Mouse (Mus musculus): ENCODE measurements at regions not wholly inside any gene's neighbourhood (a gene's known extent, or its start where the extent isn't known, plus 50 kb on each side); places are given as distances from the start of the nearest gene placed in this dataset.

DNA sequence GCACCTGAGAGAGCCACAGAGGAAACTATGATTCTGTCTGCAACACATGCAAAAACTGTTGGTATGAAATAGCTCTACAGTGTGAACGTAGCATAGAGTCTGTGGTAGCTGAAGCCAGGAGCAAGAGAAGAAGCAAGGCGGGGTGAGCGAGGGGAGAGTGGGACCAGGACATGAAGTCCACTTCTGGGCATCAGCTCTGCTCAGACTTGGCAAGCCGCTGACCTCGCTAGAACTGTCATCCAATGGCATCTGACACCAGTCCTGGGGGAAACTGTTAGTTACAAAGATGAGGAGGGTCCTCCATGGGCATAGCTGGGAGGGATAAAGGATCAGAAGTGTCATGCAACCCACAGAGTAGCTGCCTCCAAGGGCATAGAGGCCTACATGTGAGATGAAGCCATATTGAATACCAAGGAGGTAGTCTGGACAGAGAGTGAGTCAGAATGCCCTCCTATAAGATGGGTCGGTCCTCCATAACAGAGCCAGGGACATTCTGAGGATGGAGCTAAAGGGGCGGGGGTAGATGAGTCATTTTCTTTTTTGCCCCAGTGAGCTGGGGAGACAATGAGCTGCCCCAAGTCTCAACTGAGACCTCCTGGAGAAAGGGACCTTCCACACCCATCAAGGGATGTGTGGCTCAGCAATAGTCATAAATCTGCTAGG is 102.0 kb downstream of the 1810010D01Rik start:
- no peak for DNase-seq (ENCODE audit: extremely low spot score, low read depth, low spot score)

DNA sequence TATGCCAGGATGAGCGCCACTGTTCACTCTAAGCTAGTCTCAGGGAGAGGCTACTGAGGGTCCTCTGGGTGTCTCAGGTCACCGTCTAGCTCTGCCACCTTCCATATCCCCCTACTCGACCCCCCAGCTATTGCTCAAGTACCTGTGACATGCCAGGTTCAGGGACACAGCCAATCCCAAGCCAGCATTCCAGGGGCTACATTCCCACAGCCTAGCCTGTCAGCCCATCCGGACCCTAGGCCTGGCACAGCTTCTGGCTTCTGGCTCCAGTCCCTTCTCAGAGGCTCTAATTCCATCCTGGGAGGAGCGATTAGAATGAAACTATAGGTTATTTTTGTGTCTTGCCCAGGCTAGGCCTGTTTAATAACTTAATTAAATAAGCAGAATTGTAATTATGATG is 105.2 kb downstream of the 1810010D01Rik start:
- no peak for DNase-seq (ENCODE audit: extremely low spot score, low read depth, low spot score)

DNA sequence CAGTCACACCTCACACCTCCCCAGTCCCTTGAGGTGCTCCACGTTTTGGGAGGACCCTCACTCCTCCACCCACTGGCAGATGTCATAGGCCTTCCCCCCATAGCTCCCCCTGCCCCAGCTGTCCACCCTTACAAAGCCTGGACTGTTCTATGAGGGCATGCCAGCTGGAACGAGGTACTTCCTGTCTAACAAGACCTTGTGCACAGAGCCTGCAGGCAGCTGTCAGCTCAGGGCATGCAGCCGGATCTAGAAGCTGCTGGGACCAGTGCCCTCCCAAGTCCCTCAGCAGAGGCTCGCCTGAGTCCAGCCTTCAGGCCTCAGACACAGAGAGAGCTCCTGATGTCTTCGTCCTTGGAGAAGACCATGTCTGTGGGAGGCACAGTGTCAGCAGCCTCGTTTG is 105.7 kb downstream of the 1810010D01Rik start:
- no peak for DNase-seq (ENCODE audit: extremely low spot score, low read depth, low spot score)

DNA sequence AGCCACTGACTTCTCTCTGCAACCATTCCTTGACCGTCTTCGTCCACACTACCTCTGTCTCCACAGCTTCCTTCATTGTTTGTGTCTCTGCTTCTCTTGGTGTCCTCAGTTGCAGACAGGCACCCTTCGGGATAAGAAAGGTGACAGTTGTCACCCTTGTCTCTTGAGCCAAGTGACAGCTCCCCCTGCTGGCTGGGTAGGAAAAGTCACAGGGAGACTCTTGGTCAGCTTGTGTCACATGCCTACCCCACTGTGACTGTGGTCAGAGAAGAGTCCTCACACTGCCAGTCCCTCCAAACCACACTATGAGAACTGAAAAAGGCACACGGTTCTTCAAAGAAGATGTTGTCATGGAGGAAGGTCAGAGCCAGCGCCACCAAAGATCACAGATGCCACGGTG is 109.6 kb downstream of the 1810010D01Rik start:
- DNase-seq (ENCODE audit: extremely low spot score, low read depth, low spot score), result no peak

DNA sequence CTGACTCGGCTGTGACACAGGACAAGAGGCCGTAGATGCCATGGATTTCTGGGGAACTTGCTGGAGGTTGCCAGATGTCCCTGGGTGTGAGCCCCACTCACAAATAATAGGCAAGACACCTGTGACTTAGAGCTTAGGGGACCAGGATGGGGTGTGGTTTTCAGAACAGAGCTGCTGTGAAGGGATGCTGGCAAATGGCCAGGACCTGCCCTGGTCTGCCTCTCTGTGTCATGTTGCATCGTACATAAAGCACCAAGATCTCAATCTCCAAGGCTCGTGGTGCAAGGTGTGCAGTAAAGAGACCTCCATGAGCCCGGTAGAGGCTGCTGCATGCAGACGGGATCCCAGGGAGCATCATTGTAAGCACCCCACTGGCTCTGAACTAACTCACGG is 113.8 kb downstream of the 1810010D01Rik start:
- no peak for DNase-seq (ENCODE audit: extremely low spot score, low read depth, low spot score)

DNA sequence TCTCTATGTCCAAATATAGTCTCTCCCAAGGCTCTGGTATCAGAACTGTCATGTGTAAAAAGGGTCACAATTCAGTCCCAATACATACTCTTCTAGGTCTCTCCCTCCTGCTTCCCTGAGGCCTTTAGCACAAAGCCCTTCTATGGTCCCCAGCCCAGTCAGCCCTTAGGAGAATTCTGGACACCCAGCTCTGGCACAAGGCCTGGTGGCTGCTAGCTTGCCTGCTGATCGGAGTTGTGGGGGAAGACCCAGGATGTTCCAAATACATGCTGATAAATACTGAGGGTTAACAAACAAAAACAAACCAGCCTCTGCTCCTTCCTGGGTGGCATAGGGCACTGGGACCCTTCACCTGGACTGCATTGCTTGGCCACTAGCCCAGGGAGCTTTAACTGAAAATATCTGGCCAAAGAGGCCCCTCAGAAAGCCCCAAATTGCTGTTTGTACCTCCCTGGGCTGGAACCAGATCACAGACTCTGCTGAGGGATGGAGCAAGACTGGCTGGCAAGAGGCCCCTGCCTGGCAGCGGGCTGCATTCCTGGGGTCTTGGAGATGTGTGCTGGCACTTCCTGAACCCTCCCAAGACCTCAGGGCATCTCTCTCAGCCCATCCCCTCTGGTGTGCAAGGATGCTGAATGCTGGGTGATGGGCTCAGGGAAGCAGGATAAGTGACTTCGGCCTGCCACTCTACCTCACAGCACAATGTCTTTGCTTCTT is 114.3 kb downstream of the 1810010D01Rik start:
- no peak for DNase-seq (ENCODE audit: extremely low spot score, low read depth, low spot score)

DNA sequence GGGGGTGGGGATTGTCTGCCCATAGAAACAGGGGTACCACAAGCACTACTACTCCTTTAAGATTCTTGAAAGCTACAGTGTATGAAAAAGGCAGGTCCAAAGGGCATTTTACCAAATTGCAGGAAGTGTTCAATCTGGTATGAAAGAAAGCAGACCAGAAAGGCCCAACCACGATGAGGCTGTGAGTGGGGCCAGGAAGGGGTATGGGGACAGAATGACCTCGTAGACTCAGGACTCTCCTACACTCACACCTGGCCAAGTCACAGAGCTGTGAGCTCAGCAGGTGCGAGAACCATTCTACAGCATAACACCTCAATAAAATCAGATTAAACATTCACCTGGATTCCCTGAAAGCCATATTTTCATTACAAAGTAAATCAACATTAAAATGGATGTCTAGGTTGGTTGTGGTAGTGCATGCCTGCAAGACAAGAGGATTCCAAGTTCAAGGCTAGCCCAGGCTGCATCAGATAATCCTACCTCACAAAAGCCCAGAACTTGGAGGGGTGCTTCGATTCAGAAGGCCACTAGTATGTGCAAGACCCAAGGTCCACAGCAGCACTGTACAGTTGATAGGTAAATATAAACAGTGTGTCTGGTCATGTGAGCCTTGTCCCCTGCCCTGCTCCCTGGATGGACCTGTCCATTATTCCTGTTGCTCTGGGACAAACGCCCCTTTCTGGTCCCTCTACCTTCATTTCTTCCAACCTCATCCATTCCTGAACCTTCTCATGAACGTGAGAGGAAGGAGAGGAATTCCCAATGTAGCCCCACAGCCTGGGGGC is 115.3 kb downstream of the 1810010D01Rik start:
- no peak for DNase-seq (ENCODE audit: extremely low spot score, low read depth, low spot score)

DNA sequence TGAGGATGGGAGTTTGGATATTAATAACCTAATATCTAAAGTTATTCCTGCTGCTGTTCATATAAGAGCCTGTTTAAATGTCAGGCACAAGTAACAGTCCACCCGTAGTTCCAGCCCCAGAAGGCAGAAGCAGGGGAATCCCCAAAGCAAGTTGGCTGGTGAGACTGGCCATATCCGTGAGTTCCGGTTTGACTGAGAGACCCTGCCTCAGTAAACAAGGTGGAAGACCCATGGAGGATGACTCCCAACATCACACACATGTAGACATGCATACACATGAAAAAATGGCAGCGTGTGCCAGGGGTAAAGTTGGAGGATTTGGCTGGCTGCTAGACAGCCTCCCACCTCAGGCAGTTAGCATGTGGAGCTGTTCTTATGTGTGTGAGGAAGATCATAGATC is 117.1 kb downstream of the 1810010D01Rik start:
- DNase-seq (ENCODE audit: extremely low spot score, low read depth, low spot score), result no peak

DNA sequence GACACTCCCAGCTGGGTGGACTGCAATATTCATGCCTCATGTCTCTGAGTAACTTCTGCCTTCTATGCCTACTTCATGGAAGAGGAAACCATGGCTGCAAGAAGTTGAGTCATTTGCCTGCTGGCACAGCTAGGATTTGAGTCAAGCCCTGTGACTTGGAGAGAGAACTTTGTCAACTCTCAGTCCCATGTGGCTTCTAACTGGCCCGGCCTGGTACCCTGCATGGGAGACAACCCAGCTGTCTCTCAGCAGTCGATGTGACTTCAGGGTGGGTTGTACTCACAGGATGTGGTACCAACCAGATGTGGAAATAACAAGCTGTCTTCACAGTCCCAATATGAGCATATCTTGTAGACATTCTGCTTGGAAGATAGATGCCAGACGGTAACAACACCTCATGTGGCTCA is 118.6 kb downstream of the 1810010D01Rik start:
- DNase-seq (ENCODE audit: extremely low spot score, low read depth, low spot score), result no peak

DNA sequence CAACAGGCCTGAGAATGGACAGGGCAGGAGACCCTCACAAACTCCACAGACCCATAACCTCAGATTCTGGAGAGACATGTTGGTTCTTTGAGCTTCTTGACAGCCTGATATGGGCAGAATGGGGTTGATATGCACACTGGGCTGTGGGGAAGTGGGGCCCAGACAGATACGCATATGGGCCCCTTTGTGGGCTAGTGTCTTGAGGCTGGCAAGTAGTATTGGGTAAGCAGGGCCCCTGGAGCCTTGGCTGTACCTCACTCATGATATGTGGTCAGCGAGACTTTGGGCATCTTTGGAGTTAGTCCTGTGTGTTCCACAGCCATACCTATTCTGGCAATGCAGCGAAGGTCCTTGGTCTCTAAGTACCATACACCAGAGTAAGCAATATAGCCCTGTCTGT is 119.3 kb downstream of the 1810010D01Rik start:
- no peak for DNase-seq (ENCODE audit: extremely low spot score, low read depth, low spot score)

DNA sequence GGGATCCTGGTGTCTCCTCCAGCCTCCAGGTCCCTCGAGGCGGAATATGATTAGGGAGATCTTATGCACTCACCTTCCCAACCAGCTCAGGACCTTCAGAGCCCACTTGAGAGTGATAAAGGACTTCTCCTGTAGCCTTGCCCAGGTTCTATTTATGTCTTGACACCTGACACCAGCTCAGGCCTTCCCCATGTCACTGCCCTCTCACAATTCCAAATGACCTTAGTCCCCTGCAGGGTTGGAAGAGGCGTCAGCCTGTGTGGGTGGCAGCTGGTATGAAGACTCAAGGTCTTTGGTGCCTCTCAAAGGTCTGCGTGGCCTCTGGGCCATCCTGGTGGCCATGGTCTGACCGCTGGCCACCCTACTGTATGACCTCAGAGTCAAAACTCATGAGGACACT is 120.1 kb downstream of the 1810010D01Rik start:
- DNase-seq (ENCODE audit: extremely low spot score, low read depth, low spot score), result no peak

DNA sequence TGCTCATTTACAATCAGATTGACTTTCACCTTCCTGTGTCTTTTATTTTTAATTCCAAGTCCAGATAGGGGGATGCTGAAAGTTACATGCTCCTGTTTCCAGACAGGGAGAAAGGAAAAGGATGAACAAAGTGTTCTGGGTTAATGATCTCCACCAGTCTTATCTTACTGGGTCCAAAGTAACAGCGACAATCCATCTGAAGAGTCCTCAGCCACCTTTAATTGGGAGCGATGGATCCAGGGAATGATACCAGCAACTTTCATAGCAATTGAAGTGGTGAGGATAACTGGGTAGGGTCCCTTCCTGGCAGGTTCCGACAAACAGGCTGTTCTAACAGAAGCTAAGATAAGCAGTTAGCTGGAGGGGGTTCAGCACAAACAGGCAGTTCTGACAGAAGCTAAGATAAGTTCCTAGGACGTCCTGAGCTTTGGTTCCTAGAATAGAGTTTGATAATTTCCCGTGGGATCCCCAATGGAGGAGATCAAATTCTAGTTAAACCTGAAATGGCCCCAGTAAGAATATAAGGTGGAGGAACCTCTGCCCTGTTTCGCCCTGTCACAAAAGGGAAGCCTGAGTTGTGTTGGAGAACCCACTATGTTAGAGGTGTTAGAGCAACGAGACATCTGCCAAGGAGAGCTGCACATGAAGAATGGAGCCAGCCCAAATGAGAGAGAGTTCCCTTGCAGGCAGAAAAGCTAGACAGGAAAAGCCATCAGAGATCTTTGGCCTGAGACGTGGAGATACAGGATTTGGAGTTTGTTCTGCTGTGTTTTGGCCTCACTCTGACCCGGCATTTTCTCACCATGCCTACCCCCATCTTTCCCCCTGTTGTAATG is 124.8 kb downstream of the 1810010D01Rik start:
- no peak for DNase-seq (ENCODE audit: extremely low spot score, low read depth, low spot score)

DNA sequence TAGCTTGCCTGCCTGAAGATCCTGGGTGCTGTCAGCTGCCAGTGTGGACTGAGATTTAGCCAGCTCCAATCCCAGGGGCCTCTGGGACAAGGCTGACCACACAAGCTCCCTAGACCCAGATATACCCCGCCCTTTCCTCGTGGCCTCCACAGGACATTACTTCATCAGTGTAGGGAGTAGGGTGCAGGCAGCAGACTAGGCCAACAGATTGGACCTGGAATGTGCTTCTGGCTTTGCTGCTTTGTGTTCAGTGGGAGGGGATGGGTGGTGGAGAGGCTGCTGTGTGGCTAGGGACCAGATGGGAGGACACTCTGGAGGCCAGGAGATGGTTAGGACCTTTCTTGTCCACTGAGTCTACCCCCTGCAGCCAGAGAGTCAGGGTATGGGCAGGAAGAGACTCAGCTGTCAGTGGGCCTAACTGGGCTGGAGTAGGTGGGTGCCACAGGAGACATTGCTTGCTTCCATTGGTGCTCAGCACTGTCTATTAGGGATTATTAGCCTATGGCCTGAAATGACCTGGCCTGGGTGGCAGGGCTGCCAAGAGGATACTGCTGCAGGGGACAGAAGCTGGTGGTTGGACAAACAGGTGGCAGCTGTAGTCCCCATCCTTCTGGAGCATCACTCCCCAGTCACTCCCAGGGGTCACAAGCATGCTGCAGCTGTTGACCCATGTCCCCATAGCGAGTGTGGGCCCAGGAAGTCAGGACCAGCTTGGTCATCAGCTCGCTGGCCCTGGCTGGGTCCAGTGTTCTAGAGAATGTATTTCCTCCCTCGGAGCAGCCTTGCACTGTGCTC is 132.5 kb upstream of the Ccnd1 start:
- no peak for DNase-seq (ENCODE audit: extremely low spot score, low read depth, low spot score)

DNA sequence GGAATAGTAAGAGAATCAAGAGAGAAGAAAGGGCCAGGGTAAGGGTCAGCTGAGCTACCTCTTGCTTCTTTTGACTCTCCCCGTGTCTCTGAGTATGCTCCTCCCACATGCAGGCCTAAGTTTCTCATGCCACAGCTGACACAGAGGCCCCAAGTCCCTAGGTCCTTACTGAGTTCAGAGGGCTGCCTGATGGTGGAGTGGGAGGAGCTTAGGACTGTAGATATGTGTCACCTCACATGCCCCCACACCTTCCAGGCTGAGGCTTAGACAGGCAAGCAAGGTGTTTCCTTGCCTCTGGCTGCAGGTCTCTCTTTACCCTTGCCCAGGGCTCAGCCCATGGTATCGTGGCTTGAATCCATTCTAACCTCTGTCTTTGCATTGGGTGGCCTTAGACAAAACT is 131.8 kb upstream of the Ccnd1 start:
- DNase-seq (ENCODE audit: extremely low spot score, low read depth, low spot score), result no peak

DNA sequence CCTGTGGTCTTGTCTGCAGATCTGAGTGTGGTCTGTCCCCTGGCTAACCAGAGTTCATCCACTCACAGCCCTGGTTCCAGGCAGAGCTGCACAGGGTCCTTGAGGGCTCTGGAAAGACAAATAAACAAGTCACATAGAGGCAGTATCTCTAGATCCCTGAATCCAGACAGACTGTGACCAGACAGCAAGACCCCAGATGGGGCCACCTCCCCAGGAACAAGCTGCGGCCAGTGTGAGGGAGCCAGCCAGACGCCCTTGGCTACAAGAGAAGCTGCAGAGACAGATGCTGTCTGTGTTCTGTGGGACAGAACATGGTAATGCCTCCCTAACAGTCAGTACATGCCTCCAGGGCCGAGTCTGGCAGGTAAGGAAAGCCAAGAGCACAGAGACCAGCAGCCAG is 127.6 kb upstream of the Ccnd1 start:
- no peak for DNase-seq (ENCODE audit: extremely low spot score, low read depth, low spot score)

DNA sequence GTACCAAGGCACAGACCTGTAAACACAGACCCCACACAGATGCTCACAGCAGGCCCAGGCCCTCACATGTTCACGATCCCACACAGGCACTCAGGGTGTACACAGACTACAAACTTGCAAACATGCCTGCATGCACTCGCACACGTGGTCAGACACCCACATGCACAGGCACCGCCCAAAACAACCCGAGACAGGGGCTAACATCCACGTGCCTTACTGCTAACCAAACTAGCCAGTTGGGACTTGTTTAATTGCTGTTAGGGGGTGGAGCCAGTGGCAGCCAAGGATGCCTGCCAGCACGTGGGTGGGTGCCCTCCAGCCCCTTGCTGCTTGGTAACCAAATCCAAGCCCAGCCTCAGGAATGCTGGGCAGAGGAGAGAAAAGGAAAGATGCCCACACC is 116.6 kb upstream of the Ccnd1 start:
- DNase-seq (ENCODE audit: extremely low spot score, low read depth, low spot score), result no peak

DNA sequence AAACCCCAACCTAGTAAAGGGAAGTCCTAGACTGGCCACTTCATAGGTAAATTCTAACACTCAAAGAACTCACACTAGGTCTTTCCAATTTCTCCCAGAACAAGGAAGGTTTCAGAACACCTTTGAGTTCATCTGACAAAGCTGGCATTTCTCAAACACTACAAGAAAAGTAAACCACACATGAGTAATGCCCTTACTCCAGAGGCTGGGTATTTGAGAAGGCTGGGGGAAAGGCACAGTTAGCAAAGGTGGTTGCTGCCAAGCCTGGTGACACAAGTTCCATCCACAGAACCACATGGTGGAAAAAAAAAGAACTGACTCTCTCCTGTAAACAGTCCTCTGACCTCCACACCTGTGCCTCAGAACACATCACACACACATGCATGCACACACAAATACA is 111.9 kb upstream of the Ccnd1 start:
- DNase-seq (ENCODE audit: extremely low spot score, low read depth, low spot score), result no peak

DNA sequence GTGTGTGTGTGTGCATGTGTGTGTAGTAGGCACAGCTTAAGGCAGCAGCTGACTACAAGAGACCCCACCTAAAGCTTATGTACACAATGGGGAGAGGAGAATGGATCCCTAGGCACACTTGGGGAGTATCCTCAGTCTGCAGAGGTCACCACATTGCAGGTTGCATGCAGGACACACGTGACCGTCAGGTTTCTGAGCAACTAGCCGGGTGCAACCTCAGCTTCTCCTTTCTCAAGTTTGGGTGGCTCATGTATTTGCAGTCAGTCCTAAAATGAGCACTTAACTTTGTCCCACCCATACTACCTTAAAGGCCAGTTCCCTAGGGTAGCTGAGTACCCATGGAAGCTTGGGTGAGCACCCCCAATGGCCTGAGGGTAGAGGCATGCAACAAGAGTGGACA is 111.0 kb upstream of the Ccnd1 start:
- no peak for DNase-seq (ENCODE audit: extremely low spot score, low read depth, low spot score)

DNA sequence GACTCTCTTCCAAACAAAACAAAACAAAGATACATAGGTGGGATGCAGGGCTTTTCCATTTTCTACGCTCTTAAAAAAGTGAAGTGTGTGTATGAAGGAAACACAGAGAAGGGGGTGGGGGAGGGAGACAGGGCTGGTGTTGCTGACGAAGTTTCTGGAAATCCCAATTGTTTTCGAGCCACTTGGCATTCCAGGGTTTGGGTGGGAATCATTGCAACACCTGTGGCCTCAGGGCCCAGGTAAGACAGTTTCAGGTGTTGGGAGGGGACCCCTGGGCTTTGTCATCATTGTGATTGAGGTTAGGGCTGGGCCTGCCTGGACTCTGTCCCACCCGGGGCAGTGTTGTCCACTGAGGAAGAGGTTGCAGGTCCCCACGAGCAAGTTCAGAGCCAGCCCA is 108.8 kb upstream of the Ccnd1 start:
- DNase-seq (ENCODE audit: extremely low spot score, low read depth, low spot score), result no peak

DNA sequence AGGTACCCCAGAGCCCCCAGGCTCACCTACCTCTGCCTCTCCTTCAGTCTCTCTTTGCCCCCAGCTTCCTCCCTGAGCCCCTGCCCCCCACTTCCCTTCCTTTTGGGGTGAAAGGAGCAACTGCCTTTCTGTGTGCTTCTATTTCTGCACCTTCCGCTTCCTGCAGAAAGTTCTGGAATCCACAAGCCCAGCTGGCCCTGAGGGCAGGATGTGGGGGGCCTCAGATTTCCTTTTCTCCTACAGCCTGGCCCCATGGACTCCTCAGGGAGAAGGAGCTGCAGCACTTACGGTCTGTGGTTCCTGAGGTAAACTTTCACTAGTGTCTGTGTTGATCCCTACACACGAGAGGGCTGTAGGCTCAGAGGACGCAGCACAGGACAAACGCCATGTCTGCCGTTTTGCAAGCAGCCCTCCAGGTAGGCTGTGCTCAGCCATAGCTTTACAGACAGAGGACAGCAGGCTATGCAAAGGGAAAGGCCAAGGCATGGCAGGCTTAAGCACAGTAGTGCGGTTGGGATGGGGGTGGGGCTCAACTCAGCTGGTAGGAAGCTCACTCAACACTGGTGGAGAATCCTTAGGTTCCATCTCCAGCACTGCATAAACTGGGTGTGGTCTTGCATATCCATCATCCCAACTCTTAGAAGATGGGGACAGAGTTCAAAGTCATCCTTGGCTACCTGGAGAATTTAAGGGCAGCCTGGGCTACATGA is 108.2 kb upstream of the Ccnd1 start:
- DNase-seq (ENCODE audit: extremely low spot score, low read depth, low spot score), result no peak
